Mouse (Mus musculus): Measurements from ENCODE around the gene Harbi1.
"Not testable (repeated sequence)": the region's sequence is repeated elsewhere in the genome, so short reads cannot be mapped to it uniquely, and the experiment has no call there.

GRCm38 (mm10) chr2:91725476-91725875 is 14.8 kb downstream of the Harbi1 start:
- TF ChIP-seq CTCF (IDR thresholded peaks at IDR 0.05; ENCODE audit: borderline replicate concordance, extremely low read depth, insufficient read depth, insufficient read length); POLR2A (IDR thresholded peaks at IDR 0.05; ENCODE audit: borderline replicate concordance, extremely low read depth, insufficient read depth, insufficient read length, poor library complexity, severe bottlenecking): not testable (repeated sequence)

Data from brain, embryonic 14.5 days (tissue).